Mouse (Mus musculus) hindbrain, embryonic 15.5 days (tissue): ENCODE data around the gene Mkrn2os. TPM values are rescaled to one million over a fixed set of nuclear protein-coding genes. Genes with fewer than 3 reads are reported as not detected.
"Not testable (repeated sequence)": the region's sequence is repeated elsewhere in the genome, so short reads cannot be mapped to it uniquely, and the experiment has no call there.

Source experiments
- ATAC-seq: fragments of 200-750 bp; cut with Nextera tagmentation; 2 replicates; pipeline ENCODE4 v1.8.0; 2017; ENCODE audit warnings: low read depth, moderate number of reproducible peaks, moderate TSS enrichment; ENCODE audit not compliant: low FRiP score
- H3K27ac ChIP-seq: fragments of 300-500 bp; sonication (generic); replicated peaks from 2 replicates; pipeline ENCODE4 v1.5.1; 2015; ENCODE audit warnings: mild to moderate bottlenecking, inconsistent platforms
- H3K27me3 ChIP-seq: fragments of 300-500 bp; sonication (generic); 2 replicates; pipeline ENCODE4 v1.6.1; 2015; ENCODE audit warnings: control low read depth, inconsistent platforms
- H3K36me3 ChIP-seq: fragments of 300-500 bp; sonication (generic); 2 replicates; pipeline ENCODE4 v1.6.1; 2015; ENCODE audit warnings: control low read depth, inconsistent platforms
- H3K4me1 ChIP-seq: fragments of 300-500 bp; sonication (generic); replicated peaks from 2 replicates; pipeline ENCODE4 v1.6.1; 2015; ENCODE audit warnings: control low read depth, inconsistent platforms
- H3K4me2 ChIP-seq: fragments of 300-500 bp; sonication (generic); 2 replicates; pipeline ENCODE4 v1.6.1; 2015; ENCODE audit warnings: moderate library complexity, mild to moderate bottlenecking, inconsistent platforms
- H3K4me3 ChIP-seq: fragments of 300-500 bp; sonication (generic); 2 replicates; pipeline ENCODE4 v1.5.1; 2015; ENCODE audit warnings: mild to moderate bottlenecking, inconsistent platforms
- H3K9ac ChIP-seq: fragments of 300-500 bp; sonication (generic); 2 replicates; pipeline ENCODE4 v1.6.1; 2015; ENCODE audit warnings: inconsistent platforms
- H3K9me3 ChIP-seq: fragments of 300-500 bp; sonication (generic); 2 replicates; pipeline ENCODE4 v1.6.1; 2016; ENCODE audit warnings: control low read depth, inconsistent platforms
- WGBS: fragments of 180-500 bp; shearing (Covaris S2); methylation state at CpG from one replicate; pipeline ENCODE4 v1.1.7; 2015; 5-methylcytosine and 5-hydroxymethylcytosine counted together
- polyA plus RNA-seq: library from polyadenylated mRNA; unstranded; fragments of >200 nt; fragmentation: Nextera tagmentation; extraction: Ambion mirVana; gene quantifications from 2 replicates; pipeline ENCODE4 v1.2.1, GENCODE M21; 2015

Mkrn2os gene
- 0.35 and 0.49 TPM in 2 replicates for polyA plus RNA-seq

DNA sequence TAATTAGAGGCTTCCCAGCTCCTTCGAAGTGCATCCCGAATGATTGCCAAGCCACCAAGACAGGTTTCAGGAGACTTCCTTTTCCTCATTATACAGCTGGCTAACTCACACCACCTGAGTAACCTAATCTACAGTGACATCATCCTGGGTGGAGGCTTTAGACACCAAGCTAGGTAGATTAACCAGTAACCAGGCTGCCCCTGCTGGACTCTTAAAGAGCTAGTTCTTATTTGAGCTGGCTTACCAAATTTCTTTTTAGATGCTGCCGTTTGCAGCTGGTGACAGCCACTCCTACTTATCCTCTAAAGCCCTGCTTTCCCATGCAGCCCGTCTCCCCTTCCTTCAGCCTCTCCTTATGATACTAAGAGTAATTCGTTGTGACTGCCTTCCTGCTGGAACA is at the start of gene Mkrn2os:
Gene Mkrn2os (minus strand): TSS at position 119 of the 400 bp plus-strand sequence.
- Histone ChIP-seq H3K4me3 (no peak within 1 kb of the TSS), H3K36me3 (no peaks in the 10 kb centered on the region), H3K4me1 (no peaks in the 10 kb centered on the region), H3K9me3 (no peaks in the 10 kb centered on the region), H3K9ac (no peak within 1 kb of the TSS), H3K27ac (no peak within 1 kb of the TSS), H3K27me3 (no peaks in the 10 kb centered on the region), H3K4me2 (no peak within 1 kb of the TSS)
- 76% methylated on average over 5 of the region's 5 CpGs for WGBS
- ATAC-seq, result no peak

DNA sequence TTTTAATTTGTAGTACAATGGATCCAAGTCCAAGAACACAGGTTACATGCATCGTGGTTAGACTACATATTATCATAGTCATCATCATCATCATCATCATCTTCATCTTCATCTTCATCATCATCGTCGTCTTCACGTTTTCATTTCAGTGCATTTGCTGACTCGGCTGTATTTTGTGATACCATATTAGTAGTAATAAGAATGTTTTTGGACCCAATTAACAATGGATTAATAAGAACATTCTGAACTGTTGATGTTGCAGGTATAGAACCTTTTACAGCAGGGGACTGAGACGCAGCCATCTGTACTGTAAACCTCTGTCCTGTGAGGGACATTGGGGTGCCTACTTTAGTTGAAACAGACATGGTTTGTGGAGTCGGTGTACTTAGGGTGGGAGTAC is 45.8 kb upstream of the Mkrn2os start:
- ATAC-seq, H3K4me3 ChIP-seq, H3K27me3 ChIP-seq, H3K9ac ChIP-seq, H3K4me1 ChIP-seq, H3K9me3 ChIP-seq, H3K4me2 ChIP-seq, H3K27ac ChIP-seq: not testable (repeated sequence)
- peaks cover 41% of the 10 kb centered on the region for H3K36me3 ChIP-seq
- WGBS, result 94% methylated on average over 7 of the region's 7 CpGs

DNA sequence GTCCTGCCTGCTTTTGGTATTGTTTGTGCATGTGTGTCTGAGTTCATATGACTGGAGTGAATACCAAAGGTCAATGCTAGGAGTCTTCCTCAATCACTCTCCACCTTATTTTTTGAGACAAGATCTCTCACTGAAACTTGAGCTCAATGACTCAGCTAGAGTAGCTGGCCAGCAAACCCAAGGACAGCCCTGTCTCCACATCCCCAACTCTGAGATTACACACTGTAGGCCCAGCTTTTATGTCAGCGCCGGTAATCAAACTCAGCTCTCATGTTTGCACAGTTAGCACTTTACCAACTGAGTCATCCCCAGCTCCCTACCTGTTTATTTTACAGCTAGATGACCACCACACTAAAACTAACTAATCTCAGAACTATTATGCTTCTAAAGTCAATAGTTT is 41.6 kb upstream of the Mkrn2os start:
- no peak overlapping the region for H3K9ac ChIP-seq
- H3K36me3 ChIP-seq, result peaks cover 73% of the 10 kb centered on the region

DNA sequence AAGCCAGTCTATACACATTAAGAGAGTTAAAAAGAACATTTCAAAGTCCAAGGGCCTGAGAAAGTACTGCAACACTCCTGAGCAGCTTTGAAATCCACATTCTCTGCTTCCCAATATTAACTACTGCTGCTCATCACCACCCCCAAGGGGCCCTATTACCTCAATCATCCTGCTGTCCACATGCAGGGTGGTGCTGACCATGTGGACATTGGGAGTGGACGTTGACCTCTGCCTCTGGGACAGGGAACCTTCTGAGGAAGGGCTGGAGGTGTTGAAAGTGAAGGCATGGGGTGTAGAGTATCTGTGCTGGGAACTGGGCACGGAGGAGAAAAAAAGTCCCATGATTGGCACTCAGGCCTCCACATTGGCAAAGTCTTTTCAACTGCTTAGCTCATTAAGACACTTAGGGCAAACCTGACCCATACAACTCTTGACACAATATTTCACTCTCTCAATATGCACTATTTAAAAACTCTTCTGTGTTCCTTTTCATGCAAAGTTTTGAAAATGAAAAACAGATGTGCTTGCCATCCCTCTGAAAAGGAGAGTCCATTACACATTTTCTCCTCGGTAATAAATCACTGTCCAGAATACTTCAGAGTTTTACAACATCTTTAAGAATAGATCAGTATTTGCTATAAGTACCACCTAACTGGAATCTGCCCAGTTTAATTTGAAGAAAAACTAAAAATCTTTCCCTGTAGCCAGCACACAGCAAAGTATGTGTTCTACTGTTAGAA is 38.9 kb upstream of the Mkrn2os start:
- 95% methylated on average over 3 of the region's 3 CpGs for whole genome bisulfite sequencing
- no peak for ATAC-seq
- Histone ChIP-seq H3K4me1 (no peaks in the 10 kb centered on the region), H3K4me2 (no peak overlapping the region), H3K9me3 (no peaks in the 10 kb centered on the region), H3K4me3 (no peak overlapping the region), H3K36me3 (peaks cover 78% of the 10 kb centered on the region), H3K27me3 (no peaks in the 10 kb centered on the region), H3K27ac (no peak overlapping the region), H3K9ac (no peak overlapping the region)

More for the DNA sequence above, 41.6 kb upstream of the Mkrn2os start:
- Histone ChIP-seq H3K4me3 (no peak overlapping the region), H3K9me3 (no peaks in the 10 kb centered on the region), H3K27ac (no peak overlapping the region), H3K4me1 (no peaks in the 10 kb centered on the region), H3K27me3 (no peaks in the 10 kb centered on the region), H3K4me2 (no peak overlapping the region)
- 98% methylated on average over 2 of the region's 2 CpGs for WGBS
- no peak for ATAC-seq

DNA sequence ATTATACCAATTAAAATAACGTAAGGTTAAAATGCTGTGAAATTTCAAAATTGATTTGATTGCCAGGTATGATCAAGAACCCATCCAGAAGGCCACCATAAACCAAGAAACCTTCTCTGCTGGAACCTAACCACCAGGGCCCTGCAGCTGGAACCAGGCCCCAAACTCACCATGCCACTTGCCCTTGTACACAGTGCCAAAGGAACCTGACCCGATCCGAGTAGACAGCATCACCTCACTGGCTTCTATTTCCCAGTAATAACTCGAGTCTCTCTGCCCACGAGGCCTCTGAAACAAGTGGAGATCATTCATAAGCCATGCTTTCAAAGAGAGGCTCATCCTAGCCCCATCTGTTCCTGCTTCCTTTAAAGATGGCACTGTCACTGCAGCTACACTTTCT is 33.7 kb upstream of the Mkrn2os start:
- Histone ChIP-seq H3K27me3 (no peaks in the 10 kb centered on the region), H3K4me2 (no peak overlapping the region), H3K4me3 (no peak overlapping the region), H3K27ac (no peak overlapping the region), H3K9me3 (no peaks in the 10 kb centered on the region), H3K9ac (no peak overlapping the region), H3K4me1 (no peaks in the 10 kb centered on the region), H3K36me3 (peaks cover 77% of the 10 kb centered on the region)
- ATAC-seq, result no peak
- WGBS, result 92% methylated on average over 5 of the region's 5 CpGs

DNA sequence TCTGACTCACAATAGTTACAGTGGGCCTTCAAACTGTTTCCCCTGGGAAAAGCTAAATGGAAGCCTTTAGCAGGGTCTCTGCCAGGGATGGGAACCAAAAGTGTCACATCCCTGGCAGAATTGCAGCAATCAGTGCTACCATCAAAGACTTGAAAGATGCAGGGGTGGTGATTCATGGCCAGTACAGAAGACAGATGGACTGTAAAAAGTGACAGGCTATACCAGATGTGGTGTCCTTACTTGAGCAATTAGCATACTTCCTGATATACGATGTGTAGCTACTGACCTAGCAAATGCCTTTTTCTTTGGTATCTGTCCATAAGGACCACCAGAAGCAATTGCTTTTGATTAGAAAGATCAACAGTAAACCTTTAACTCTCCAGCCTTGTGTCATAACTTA is 28.6 kb upstream of the Mkrn2os start:
- WGBS, result 85% methylated on average over 1 of the region's 1 CpGs
- Histone ChIP-seq H3K4me1 (no peaks in the 10 kb centered on the region), H3K9me3 (no peaks in the 10 kb centered on the region), H3K27me3 (no peaks in the 10 kb centered on the region), H3K4me2 (no peak overlapping the region), H3K9ac (no peak overlapping the region), H3K4me3 (no peak overlapping the region), H3K36me3 (peaks cover 92% of the 10 kb centered on the region), H3K27ac (no peak overlapping the region)
- ATAC-seq, result no peak

DNA sequence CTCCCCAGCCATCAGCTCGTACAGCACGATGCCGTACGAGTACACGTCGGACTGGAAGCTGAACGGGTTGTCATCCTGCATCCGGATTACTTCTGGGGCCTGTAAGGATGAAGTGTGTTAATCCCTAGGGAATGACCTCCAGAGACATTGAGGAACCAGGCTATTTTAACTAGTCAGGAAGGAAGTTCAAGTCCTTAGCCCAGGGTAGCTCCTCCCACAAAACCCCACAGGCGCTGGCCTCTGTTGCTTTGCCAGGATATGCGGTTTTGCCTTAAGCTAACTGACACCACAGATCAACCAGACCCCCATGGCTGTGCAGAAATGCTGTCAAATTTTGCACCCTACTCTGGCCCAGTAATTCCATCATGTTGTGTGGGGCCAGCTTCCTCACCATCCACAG is 27.4 kb upstream of the Mkrn2os start:
- no peak overlapping the region for H3K4me2 ChIP-seq
- 0 out of 2 replicates have a peak, but pooled peaks have one; percentile 12 for ATAC-seq
- no peaks in the 10 kb centered on the region for H3K9me3 ChIP-seq
- H3K4me3 ChIP-seq, result no peak overlapping the region
- peaks cover 92% of the 10 kb centered on the region for H3K36me3 ChIP-seq
- no peaks in the 10 kb centered on the region for H3K4me1 ChIP-seq
- 93% methylated on average over 10 of the region's 10 CpGs for WGBS
- no peak overlapping the region for H3K9ac ChIP-seq
- H3K27ac ChIP-seq, result no peak overlapping the region
- H3K27me3 ChIP-seq, result no peaks in the 10 kb centered on the region

DNA sequence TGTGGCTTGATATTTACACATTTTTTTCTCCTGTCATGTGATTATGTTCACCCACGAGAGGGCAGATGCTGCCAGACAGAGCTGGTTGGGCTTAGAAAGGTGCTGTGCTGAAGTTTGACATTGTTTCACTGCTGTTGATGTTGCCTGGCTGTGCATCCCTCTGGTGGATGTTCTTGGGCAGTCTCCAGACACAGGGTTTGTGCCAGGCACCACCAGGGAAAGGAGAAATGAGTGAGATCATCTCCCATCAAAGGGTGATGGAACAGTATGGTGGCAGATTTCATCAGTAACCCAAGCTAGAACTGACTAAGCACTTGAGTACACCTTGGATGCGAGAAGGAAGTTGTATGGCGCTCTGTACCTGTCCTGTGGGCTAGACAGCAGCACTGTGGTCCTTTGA is 23.6 kb upstream of the Mkrn2os start:
- no peak overlapping the region for H3K4me3 ChIP-seq
- no peak overlapping the region for H3K27ac ChIP-seq
- no peaks in the 10 kb centered on the region for H3K27me3 ChIP-seq
- ATAC-seq, result no peak
- H3K4me2 ChIP-seq, result no peak overlapping the region
- H3K4me1 ChIP-seq, result no peaks in the 10 kb centered on the region
- H3K36me3 ChIP-seq, result peaks cover 92% of the 10 kb centered on the region
- H3K9me3 ChIP-seq, result no peaks in the 10 kb centered on the region
- 91% methylated on average over 3 of the region's 3 CpGs for WGBS
- no peak overlapping the region for H3K9ac ChIP-seq

DNA sequence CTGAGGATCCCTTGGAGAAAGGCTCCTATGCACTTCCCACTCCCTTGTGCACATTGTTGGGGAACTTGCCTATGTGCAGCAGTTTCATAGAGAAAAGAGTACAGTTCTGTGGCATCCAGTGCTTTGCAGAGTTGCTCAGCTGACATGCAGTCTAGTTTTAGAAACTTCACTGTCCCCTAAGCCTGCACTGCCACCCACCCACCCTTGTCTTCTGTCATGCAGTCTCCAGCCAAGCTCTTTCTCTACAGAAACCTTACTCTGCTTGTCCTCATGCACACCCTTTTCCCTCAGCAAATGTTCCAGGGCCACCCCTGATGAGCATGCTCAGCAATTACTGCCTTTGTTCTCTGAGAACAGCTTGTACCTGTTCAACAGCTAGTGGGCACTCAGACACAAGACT is 21.4 kb upstream of the Mkrn2os start:
- peaks cover 86% of the 10 kb centered on the region for H3K36me3 ChIP-seq

DNA sequence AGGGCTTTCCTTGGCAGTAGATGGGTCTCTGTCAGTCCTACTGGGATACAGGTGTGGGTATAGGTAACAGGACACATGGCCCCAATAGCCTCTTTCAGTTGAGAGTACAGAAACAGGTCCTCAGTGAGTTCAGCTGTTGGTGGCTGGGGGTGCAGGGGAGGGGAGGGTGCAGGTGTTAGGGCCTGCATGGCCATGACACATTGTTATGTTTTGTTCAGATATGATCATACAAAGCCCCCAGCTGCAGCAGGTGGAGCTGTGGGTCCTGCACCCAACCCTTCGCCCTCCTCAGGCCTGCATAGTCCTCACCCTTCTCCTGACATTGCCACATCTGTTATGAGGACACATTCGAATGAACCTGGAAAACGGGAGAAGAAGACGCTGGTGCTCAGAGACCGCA is 17.9 kb upstream of the Mkrn2os start:
- no peak overlapping the region for H3K4me3 ChIP-seq
- no peak overlapping the region for H3K9ac ChIP-seq
- no peaks in the 10 kb centered on the region for H3K27me3 ChIP-seq
- H3K4me1 ChIP-seq, result peaks cover 9% of the 10 kb centered on the region
- WGBS, result 96% methylated on average over 5 of the region's 5 CpGs
- no peaks in the 10 kb centered on the region for H3K9me3 ChIP-seq
- ATAC-seq, result no peak
- H3K36me3 ChIP-seq, result peaks cover 51% of the 10 kb centered on the region
- H3K4me2 ChIP-seq, result no peak overlapping the region
- no peak overlapping the region for H3K27ac ChIP-seq

More for the DNA sequence above, 21.4 kb upstream of the Mkrn2os start:
- Histone ChIP-seq H3K4me2 (no peak overlapping the region), H3K4me1 (no peaks in the 10 kb centered on the region), H3K4me3 (no peak overlapping the region), H3K9me3 (no peaks in the 10 kb centered on the region), H3K27ac (no peak overlapping the region), H3K9ac (no peak overlapping the region), H3K27me3 (no peaks in the 10 kb centered on the region)
- ATAC-seq, result no peak

DNA sequence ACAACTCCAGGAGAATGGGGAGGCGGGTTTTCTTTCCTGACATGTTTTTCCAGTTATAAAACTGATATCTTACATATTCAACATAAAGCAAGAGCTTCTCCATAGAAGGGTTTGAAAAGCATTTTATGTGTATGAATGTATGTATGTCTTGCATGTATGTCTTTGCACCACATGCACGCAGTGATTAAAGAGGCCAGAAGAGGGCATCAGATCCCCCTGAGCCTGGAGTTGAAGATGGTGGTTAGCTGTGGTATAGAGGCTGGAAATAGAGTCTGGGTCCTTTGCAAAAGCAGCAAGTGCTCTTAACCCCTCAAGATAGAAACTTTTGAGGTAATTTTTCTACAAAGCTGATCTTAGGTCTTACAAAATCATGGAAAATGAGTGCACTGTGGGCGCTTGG is 16.7 kb upstream of the Mkrn2os start:
- Histone ChIP-seq H3K27me3 (no peaks in the 10 kb centered on the region), H3K4me2 (no peak overlapping the region), H3K4me3 (no peak overlapping the region), H3K36me3 (peaks cover 39% of the 10 kb centered on the region), H3K27ac (no peak overlapping the region), H3K4me1 (peaks cover 9% of the 10 kb centered on the region), H3K9ac (no peak overlapping the region), H3K9me3 (no peaks in the 10 kb centered on the region)
- WGBS, result 71% methylated on average over 3 of the region's 3 CpGs
- ATAC-seq, result no peak

DNA sequence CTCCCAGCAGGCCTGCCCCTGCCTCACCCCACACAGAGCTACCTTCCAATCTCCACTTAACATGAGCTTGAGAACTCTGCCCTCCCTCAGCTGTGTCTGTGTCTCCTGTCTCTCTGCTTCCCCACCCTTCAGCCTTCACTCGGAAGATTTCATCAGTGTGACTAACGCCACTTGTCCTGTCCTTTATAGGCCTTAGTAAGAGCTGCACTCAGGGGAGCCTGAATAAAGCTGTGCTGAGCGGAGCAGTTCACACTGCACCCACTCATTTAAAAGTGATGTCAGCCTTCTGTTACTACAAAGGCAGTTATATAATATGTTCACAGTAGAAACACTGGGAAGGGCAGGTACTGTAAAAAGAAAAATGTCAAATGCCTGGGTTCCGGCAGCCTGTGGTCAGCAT is 15.1 kb upstream of the Mkrn2os start:
- no peaks in the 10 kb centered on the region for H3K27me3 ChIP-seq
- H3K9ac ChIP-seq, result no peak overlapping the region
- WGBS, result 61% methylated on average over 4 of the region's 4 CpGs
- no peak overlapping the region for H3K4me3 ChIP-seq
- H3K9me3 ChIP-seq, result no peaks in the 10 kb centered on the region
- H3K27ac ChIP-seq, result no peak overlapping the region; the same call in 1 of the 2 replicates
- H3K36me3 ChIP-seq, result peaks cover 24% of the 10 kb centered on the region
- H3K4me2 ChIP-seq, result no peak overlapping the region
- ATAC-seq, result no peak
- peaks cover 18% of the 10 kb centered on the region for H3K4me1 ChIP-seq

DNA sequence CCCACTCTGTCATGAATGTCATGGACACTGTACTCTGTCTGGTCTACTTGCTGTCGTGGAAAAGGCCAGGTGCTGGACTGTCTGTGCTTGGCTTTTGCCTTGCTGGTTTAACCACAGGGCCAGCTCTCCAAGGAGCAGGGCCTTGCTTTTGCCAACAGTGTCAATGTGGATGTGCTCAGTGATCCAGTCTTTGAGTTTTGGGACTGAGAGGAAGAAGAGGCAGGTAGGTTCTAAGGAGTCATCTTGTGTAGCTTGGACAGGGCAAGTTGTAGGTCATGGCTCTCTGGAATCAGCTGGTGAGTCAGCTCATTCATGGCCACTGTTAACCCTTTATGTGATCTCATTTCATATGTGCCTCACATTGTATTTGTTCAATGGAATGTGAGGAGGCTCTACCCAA is 14.1 kb upstream of the Mkrn2os start:
- Histone ChIP-seq H3K27ac (no peak overlapping the region), H3K9me3 (no peaks in the 10 kb centered on the region), H3K9ac (no peak overlapping the region), H3K4me2 (no peak overlapping the region), H3K36me3 (peaks cover 17% of the 10 kb centered on the region), H3K27me3 (no peaks in the 10 kb centered on the region), H3K4me1 (peaks cover 20% of the 10 kb centered on the region), H3K4me3 (no peak overlapping the region)
- WGBS, result 86% methylated on average over 1 of the region's 1 CpGs
- ATAC-seq, result no peak
